Mouse (Mus musculus): ENCODE results near the gene Ffar4. TPM values are rescaled to one million over a fixed set of nuclear protein-coding genes. Genes with fewer than 3 reads are reported as not detected.

The Ffar4 gene
- total RNA-seq, 2 experiments from 2014 or later, result not detected

Other genes starting within 250 kb of the Ffar4 start
- gene Myof, start 53.5 kb upstream of the Ffar4 start, total RNA-seq (2021), result 1 to 10 TPM; 5.3 TPM
- gene Cep55, start 42.1 kb upstream of the Ffar4 start, total RNA-seq (2021), result not detected
- gene Rbp4, start 28.2 kb downstream of the Ffar4 start, total RNA-seq (2021), result 10 to 100 TPM; 20.7 to 21.3 TPM
- gene Pde6c, start 35.7 kb downstream of the Ffar4 start, total RNA-seq (2021), result under 1 TPM; 0.12 to 0.26 TPM
- 10 to 100 TPM; 13.5 to 13.6 TPM for gene Fra10ac1, start 127.1 kb downstream of the Ffar4 start, total RNA-seq (2021)
- 100 to 1,000 TPM; 130 to 135 TPM for gene Lgi1, start 167.5 kb downstream of the Ffar4 start, total RNA-seq (2021)